Mouse (Mus musculus): ENCODE data around the gene Tenm2. TPM values are rescaled to one million over a fixed set of nuclear protein-coding genes. Genes with fewer than 3 reads are reported as not detected.

Tenm2 gene
- polyA plus RNA-seq, 1 experiment from 2014 or later: 0.95 TPM

DNA sequence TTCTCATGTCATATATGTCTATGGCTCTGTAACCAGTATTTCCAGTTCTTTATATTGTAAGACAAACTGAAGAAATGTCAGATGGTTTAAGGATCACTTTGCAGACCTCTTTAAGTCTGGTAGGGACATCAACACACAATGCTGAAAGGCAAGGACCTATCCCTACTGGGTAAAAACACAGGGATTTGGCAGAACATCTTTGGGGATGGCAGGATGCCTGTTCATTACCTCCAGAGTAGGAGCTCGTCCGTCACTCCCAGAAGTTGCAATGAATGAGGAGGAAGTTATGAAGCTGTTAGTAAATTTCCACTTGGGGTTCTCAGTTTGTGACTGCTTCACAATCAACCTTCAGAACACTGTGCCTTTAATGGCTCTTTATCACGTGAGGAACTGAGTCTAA is 939.2 kb downstream of the Tenm2 start:
- Histone ChIP-seq H3K9ac (ENCODE audit: low read depth, low read length) (no peak overlapping the region), H3K4me1 (ENCODE audit: control insufficient read depth, insufficient read depth, low read length) (no peaks in the 10 kb centered on the region), H3K27me3 (ENCODE audit: control insufficient read depth, insufficient read depth, low read length) (no peaks in the 10 kb centered on the region), H3K4me3 (ENCODE audit: low read length) (no peak overlapping the region), H3K36me3 (ENCODE audit: control insufficient read depth, insufficient read depth, low read length) (no peaks in the 10 kb centered on the region), H3K27ac (ENCODE audit: low read depth, low read length) (no peak overlapping the region), H3K9me3 (ENCODE audit: control insufficient read depth, low read length) (no peaks in the 10 kb centered on the region), H3K4me2 (replicated peaks; ENCODE audit: low read depth, low read length) (no peak overlapping the region)
- no peak for ATAC-seq (ENCODE audit: low FRiP score, low TSS enrichment)
- WGBS: 89% methylated on average over 3 of the region's 3 CpGs

DNA sequence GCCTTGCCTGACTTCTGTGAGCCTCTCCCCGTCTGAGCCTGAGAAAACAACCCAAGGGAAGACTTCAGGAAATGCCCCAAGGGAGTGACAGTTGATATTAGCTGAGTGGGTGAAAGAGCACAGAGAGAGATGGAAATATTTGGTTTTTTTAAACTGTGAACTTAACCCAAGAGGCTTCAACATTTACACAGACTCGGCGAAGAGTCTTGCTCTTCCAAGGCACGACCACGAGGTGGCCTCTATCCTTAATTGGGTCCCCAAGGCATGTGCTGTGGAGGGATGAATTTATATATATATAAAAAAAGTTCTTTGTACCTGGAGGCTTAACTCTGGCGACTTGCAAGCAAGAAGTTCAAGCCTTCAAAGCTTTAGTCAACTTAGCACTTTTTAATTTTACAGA is 943.6 kb downstream of the Tenm2 start:
- 51% methylated on average over 6 of the region's 6 CpGs for WGBS
- Histone ChIP-seq H3K27ac (ENCODE audit: low read depth, low read length) (no peak overlapping the region), H3K9me3 (ENCODE audit: control insufficient read depth, low read length) (no peaks in the 10 kb centered on the region), H3K9ac (ENCODE audit: low read depth, low read length) (no peak overlapping the region), H3K27me3 (ENCODE audit: control insufficient read depth, insufficient read depth, low read length) (no peaks in the 10 kb centered on the region), H3K4me2 (replicated peaks; ENCODE audit: low read depth, low read length) (no peak overlapping the region), H3K4me3 (ENCODE audit: low read length) (no peak overlapping the region), H3K36me3 (ENCODE audit: control insufficient read depth, insufficient read depth, low read length) (no peaks in the 10 kb centered on the region), H3K4me1 (ENCODE audit: control insufficient read depth, insufficient read depth, low read length) (no peaks in the 10 kb centered on the region)
- no peak for ATAC-seq (ENCODE audit: low FRiP score, low TSS enrichment)

DNA sequence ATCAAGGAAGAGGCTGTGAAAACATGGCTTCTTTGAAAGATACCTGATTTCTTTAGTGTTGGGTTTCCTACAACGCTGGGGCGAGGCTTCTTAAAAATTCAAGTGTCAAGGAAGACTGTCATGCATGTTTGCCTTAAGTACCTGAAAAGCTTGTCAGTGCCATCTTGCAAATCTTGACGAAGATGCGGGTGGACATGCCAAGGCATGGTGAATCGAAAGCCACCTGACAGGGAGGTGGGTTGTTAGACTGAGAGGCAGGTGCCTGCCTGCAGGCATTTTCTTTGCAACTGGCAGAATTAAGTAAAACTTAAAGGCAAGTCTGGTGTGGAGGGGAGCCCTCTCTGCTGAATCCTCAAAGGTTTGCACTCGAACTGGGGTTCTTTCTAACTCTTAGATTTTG is 949.5 kb downstream of the Tenm2 start:
- Histone ChIP-seq H3K27ac (ENCODE audit: low read depth, low read length) (no peak overlapping the region), H3K9ac (ENCODE audit: low read depth, low read length) (no peak overlapping the region), H3K9me3 (ENCODE audit: control insufficient read depth, low read length) (no peaks in the 10 kb centered on the region), H3K36me3 (ENCODE audit: control insufficient read depth, insufficient read depth, low read length) (no peaks in the 10 kb centered on the region), H3K4me1 (ENCODE audit: control insufficient read depth, insufficient read depth, low read length) (no peaks in the 10 kb centered on the region), H3K27me3 (ENCODE audit: control insufficient read depth, insufficient read depth, low read length) (no peaks in the 10 kb centered on the region), H3K4me2 (replicated peaks; ENCODE audit: low read depth, low read length) (no peak overlapping the region), H3K4me3 (ENCODE audit: low read length) (no peak overlapping the region)
- ATAC-seq (ENCODE audit: low FRiP score, low TSS enrichment): no peak
- 87% methylated on average over 6 of the region's 6 CpGs for WGBS

DNA sequence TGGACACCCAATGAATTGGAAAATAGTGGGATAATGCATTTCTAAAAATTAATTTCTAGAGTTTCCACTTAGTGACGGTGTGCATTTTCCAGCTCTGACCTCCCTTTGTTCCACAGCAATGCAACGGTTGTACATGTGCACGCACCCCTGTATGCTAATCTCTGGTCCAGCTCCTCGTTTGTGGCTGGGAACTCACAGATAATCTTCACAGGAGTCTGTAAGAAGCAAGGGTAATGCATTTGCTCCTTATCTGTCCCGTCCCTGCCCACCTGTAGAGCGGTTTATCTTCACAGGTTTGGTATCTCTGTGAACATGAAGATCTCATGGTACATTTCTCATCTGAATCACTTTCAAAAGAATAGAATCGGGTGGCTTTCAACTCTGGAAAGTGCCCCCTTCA is 955.2 kb downstream of the Tenm2 start:
- Histone ChIP-seq H3K27ac (ENCODE audit: low read depth, low read length) (no peak overlapping the region), H3K36me3 (ENCODE audit: control insufficient read depth, insufficient read depth, low read length) (no peaks in the 10 kb centered on the region), H3K4me1 (ENCODE audit: control insufficient read depth, insufficient read depth, low read length) (0 out of 2 replicates have a peak, but pooled peaks cover 11% of the 10 kb centered on the region), H3K27me3 (ENCODE audit: control insufficient read depth, insufficient read depth, low read length) (no peaks in the 10 kb centered on the region), H3K9me3 (ENCODE audit: control insufficient read depth, low read length) (no peaks in the 10 kb centered on the region), H3K9ac (ENCODE audit: low read depth, low read length) (no peak overlapping the region), H3K4me2 (replicated peaks; ENCODE audit: low read depth, low read length) (no peak overlapping the region), H3K4me3 (ENCODE audit: low read length) (no peak overlapping the region)
- no peak for ATAC-seq (ENCODE audit: low FRiP score, low TSS enrichment)
- 82% methylated on average over 7 of the region's 7 CpGs for WGBS

DNA sequence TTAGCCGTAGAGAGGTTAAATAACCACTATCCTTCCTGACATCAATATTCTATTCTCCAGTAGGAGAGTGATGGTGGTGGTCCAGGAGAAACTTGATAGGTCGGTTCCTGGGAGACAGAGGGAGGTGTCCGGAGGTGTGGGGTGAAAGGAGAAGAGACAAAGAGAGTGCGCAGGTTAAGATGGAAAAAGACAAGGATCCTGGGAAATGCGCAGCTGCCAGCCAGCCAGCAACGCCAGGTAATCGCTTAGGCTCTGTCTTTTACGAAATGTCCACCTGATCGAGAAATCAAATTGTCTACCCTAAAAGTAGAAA is 957.9 kb downstream of the Tenm2 start:
- Histone ChIP-seq H3K36me3 (ENCODE audit: control insufficient read depth, insufficient read depth, low read length) (no peaks in the 10 kb centered on the region), H3K9me3 (ENCODE audit: control insufficient read depth, low read length) (no peaks in the 10 kb centered on the region), H3K9ac (ENCODE audit: low read depth, low read length) (no peak overlapping the region), H3K27ac (ENCODE audit: low read depth, low read length) (no peak overlapping the region), H3K4me2 (replicated peaks; ENCODE audit: low read depth, low read length) (peak overlapping the region; percentile 45), H3K4me1 (ENCODE audit: control insufficient read depth, insufficient read depth, low read length) (0 out of 2 replicates have a peak, but pooled peaks cover 11% of the 10 kb centered on the region), H3K27me3 (ENCODE audit: control insufficient read depth, insufficient read depth, low read length) (no peaks in the 10 kb centered on the region), H3K4me3 (ENCODE audit: low read length) (peak overlapping the region; percentile 24; the same call in 1 of the 2 replicates)
- ATAC-seq (ENCODE audit: low FRiP score, low TSS enrichment): no peak; the same call in 1 of the 2 replicates
- WGBS: 34% methylated on average over 9 of the region's 9 CpGs

DNA sequence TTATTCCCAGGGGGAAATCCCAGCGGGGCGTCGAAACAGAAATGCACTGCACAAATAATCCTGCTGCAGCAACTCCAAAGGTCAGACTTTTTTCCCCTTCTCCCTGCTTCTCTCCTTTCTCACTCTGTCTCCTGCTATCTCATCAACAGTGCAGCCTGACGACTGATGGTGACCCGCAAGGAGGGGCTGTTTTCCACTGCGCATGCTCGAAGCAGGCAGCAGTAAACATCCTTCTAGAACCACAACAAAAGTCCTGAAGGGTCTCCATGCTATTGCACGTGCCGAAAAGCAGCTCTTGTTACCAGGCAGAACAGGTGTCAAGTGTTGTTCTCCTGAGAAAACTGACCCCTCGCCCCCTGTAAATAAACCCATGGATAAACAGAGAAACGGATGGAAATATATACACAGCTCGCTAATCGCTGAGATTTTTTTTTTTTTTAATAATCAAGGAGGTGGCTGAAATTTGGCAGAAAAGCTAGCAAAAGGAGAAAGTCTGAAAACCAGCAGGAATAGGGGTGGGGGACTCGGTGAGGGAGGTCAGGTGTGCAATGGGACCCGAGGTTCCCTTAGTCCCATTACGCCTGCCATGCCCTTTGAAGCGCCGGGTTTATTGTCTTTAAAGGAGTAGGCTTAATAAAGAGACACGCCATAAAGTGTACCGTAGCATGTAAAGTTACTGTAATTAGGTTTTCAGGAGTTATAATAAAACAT is 958.4 kb downstream of the Tenm2 start:
- no peak overlapping the region for H3K9ac ChIP-seq (ENCODE audit: low read depth, low read length)
- ATAC-seq (ENCODE audit: low FRiP score, low TSS enrichment): peak; percentile 84
- peak overlapping the region; percentile 45 for H3K4me2 ChIP-seq (replicated peaks; ENCODE audit: low read depth, low read length)
- 25% methylated on average over 20 of the region's 20 CpGs for WGBS
- no peak overlapping the region for H3K27ac ChIP-seq (ENCODE audit: low read depth, low read length)
- no peaks in the 10 kb centered on the region for H3K9me3 ChIP-seq (ENCODE audit: control insufficient read depth, low read length)
- H3K4me1 ChIP-seq (ENCODE audit: control insufficient read depth, insufficient read depth, low read length): 0 out of 2 replicates have a peak, but pooled peaks cover 11% of the 10 kb centered on the region
- no peaks in the 10 kb centered on the region for H3K36me3 ChIP-seq (ENCODE audit: control insufficient read depth, insufficient read depth, low read length)
- H3K27me3 ChIP-seq (ENCODE audit: control insufficient read depth, insufficient read depth, low read length): no peaks in the 10 kb centered on the region
- H3K4me3 ChIP-seq (ENCODE audit: low read length): peak overlapping the region; percentile 24

DNA sequence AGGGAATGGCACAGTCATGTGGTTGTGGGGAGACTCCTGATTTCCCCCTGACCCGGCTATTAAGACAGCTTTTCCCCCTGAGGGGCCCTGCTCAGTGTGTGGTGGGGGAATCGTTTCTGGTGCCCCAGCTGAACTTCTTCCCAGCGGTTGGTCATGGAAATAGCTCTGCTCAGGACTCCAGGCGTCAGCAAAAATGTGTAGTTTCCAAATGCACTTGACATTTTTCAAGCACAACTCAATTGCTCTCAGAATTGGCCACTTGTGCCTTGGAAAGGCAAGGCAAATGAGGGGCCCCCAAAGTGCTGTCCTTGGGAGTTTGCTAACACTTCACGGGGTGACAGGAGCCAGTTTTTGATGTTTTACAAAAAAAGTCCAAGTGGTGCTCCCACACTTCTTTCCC is 959.7 kb downstream of the Tenm2 start:
- Histone ChIP-seq H3K4me2 (replicated peaks; ENCODE audit: low read depth, low read length) (no peak overlapping the region), H3K4me1 (ENCODE audit: control insufficient read depth, insufficient read depth, low read length) (0 out of 2 replicates have a peak, but pooled peaks cover 11% of the 10 kb centered on the region), H3K27me3 (ENCODE audit: control insufficient read depth, insufficient read depth, low read length) (no peaks in the 10 kb centered on the region), H3K9ac (ENCODE audit: low read depth, low read length) (no peak overlapping the region), H3K36me3 (ENCODE audit: control insufficient read depth, insufficient read depth, low read length) (no peaks in the 10 kb centered on the region), H3K27ac (ENCODE audit: low read depth, low read length) (no peak overlapping the region), H3K9me3 (ENCODE audit: control insufficient read depth, low read length) (no peaks in the 10 kb centered on the region), H3K4me3 (ENCODE audit: low read length) (no peak overlapping the region)
- 31% methylated on average over 5 of the region's 5 CpGs for WGBS
- ATAC-seq (ENCODE audit: low FRiP score, low TSS enrichment): no peak

DNA sequence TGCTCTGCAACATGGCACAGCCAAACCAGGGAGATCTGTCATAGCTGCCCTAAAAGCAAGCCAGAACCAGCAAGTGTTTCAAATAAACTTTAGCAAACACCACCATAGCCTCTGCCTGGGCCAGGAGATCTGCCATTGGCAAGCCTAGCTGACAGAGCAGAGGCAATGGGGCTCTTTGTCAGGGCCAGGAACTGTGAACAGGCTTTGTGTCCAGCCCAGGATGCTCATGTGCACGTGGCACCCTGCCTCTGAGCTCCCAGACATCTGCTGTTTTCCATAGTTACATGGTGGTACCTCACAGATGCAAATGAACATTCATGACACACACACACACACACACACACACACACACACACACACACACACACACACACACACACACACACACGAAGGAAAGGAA is 963.6 kb downstream of the Tenm2 start:
- H3K9me3 ChIP-seq (ENCODE audit: control insufficient read depth, low read length): no peaks in the 10 kb centered on the region
- H3K4me1 ChIP-seq (ENCODE audit: control insufficient read depth, insufficient read depth, low read length): 0 out of 2 replicates have a peak, but pooled peaks cover 7% of the 10 kb centered on the region
- H3K36me3 ChIP-seq (ENCODE audit: control insufficient read depth, insufficient read depth, low read length): no peaks in the 10 kb centered on the region
- H3K27ac ChIP-seq (ENCODE audit: low read depth, low read length): no peak overlapping the region
- no peak overlapping the region for H3K4me3 ChIP-seq (ENCODE audit: low read length)
- no peak overlapping the region for H3K4me2 ChIP-seq (replicated peaks; ENCODE audit: low read depth, low read length)
- no peak for ATAC-seq (ENCODE audit: low FRiP score, low TSS enrichment)
- 82% methylated on average over 2 of the region's 2 CpGs for WGBS
- H3K27me3 ChIP-seq (ENCODE audit: control insufficient read depth, insufficient read depth, low read length): no peaks in the 10 kb centered on the region
- no peak overlapping the region for H3K9ac ChIP-seq (ENCODE audit: low read depth, low read length)

DNA sequence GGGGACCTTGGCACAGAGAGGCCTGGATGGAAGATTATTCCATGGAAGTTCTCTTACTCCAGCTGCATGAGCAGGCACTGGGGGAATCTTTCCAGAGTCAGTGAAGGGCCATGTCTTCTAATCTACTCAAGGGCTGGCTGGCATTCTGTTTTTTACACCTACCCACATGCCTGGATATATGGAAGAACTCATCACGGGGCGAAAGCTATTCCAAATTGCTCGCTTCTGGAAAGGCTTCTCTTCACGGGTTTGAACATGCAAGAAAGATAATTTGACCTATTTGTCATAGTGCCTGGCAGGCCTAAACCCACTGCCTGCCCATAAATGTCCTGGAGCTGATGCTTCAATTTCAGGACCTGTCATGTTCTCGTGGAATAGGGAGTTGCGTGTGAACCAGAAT is 965.8 kb downstream of the Tenm2 start:
- no peak overlapping the region for H3K4me2 ChIP-seq (replicated peaks; ENCODE audit: low read depth, low read length)
- H3K9ac ChIP-seq (ENCODE audit: low read depth, low read length): no peak overlapping the region
- H3K27ac ChIP-seq (ENCODE audit: low read depth, low read length): no peak overlapping the region
- no peaks in the 10 kb centered on the region for H3K36me3 ChIP-seq (ENCODE audit: control insufficient read depth, insufficient read depth, low read length)
- H3K4me3 ChIP-seq (ENCODE audit: low read length): no peak overlapping the region
- no peaks in the 10 kb centered on the region for H3K27me3 ChIP-seq (ENCODE audit: control insufficient read depth, insufficient read depth, low read length)
- no peaks in the 10 kb centered on the region for H3K4me1 ChIP-seq (ENCODE audit: control insufficient read depth, insufficient read depth, low read length)
- H3K9me3 ChIP-seq (ENCODE audit: control insufficient read depth, low read length): no peaks in the 10 kb centered on the region
- WGBS: 85% methylated on average over 6 of the region's 6 CpGs
- no peak for ATAC-seq (ENCODE audit: low FRiP score, low TSS enrichment)
